Mouse (Mus musculus): ENCODE results near the gene Nrxn3. TPM values are rescaled to one million over a fixed set of nuclear protein-coding genes. Genes with fewer than 3 reads are reported as not detected.

Nrxn3 gene
- total RNA-seq, 2 experiments from 2014 or later: 0.92 to 1.4 TPM

- DNase-seq: no peak
Observed at GRCm38 (mm10) chr12:88939679-88940078, 217.0 kb downstream of the Nrxn3 start.

DNA sequence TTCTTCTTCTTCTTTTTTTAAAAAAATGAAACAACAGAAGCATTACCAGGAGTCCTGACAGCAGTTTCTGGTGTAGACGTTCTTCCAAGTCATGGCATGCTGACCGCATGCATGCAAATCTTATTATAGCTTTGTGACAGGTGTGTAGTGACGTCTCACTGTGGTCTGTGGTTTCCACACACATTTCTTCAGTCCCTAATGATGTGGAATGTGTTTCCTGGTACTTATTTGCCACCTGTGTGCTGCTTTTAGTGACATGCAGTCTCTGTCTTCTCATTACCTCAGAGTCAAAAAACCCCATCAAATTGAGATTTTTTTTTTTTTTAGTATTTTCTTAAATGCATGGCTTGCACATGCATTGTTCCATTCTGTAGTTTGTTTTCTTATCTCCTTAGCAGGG is 222.3 kb downstream of the Nrxn3 start:
- no peak for DNase-seq

- no peak for DNase-seq
Observed at GRCm38 (mm10) chr12:88949870-88950269, 227.2 kb downstream of the Nrxn3 start.

DNA sequence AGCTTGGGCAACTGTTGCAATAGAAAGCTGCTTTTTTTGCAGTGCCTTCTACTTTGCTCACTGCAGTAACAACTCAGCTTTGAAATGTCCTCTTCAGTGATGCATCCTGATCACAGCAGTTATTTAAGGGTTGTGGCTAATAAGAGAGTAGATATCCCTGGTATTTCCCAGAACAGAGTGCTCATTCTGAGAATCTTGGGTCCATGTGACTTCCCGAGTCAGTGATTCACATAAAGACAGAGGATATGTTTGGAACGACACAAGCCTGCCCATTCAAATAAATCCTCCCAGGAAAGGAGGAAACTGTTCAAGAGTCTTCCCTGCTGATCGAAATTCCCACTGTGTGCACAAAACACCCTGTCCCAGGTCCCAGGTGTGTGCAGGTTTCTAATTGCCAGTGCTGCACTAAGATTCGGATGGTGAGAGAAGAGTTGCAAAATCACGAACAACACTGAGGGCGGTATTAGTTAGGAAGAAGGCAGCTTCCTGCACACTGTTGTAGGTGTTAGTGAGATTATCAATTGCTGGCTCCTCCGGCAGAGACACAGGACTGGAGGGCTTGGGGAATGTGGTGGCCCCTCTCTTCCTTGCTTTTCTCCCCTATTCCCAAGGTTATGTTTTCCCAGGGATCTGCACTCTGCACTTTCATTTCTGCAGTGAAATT is 230.4 kb downstream of the Nrxn3 start:
- DNase-seq: no peak

DNA sequence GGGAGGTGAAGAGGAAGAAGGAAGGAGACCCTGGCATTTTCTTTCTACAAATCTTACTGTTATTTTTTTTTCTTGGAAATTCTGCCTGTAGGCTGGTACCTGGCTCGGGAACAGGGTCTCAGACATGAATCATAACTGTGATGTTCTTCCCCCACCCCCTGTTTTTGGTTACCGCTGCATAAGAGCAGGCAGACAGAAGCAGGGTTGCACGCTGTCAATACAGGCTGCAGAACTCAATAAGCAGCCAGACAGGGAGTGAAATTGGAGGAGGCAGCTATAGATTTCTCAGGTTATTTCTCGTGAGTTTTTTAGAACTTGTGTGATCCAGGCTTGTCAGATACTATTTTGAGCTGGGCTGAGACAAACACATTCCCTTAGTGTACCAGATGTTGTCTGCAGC is 231.1 kb downstream of the Nrxn3 start:
- no peak for DNase-seq

- DNase-seq: no peak
Observed at GRCm38 (mm10) chr12:88957431-88957830, 234.8 kb downstream of the Nrxn3 start.

GRCm38 (mm10) chr12:88960817-88961216 is 238.1 kb downstream of the Nrxn3 start:
- DNase-seq: no peak

- DNase-seq: no peak
Observed at GRCm38 (mm10) chr12:88966329-88966728, 243.7 kb downstream of the Nrxn3 start.

- DNase-seq: no peak
Observed at GRCm38 (mm10) chr12:88976621-88977020, 253.9 kb downstream of the Nrxn3 start.

- DNase-seq: no peak
Observed at GRCm38 (mm10) chr12:88983688-88984330, 261.1 kb downstream of the Nrxn3 start.

DNA sequence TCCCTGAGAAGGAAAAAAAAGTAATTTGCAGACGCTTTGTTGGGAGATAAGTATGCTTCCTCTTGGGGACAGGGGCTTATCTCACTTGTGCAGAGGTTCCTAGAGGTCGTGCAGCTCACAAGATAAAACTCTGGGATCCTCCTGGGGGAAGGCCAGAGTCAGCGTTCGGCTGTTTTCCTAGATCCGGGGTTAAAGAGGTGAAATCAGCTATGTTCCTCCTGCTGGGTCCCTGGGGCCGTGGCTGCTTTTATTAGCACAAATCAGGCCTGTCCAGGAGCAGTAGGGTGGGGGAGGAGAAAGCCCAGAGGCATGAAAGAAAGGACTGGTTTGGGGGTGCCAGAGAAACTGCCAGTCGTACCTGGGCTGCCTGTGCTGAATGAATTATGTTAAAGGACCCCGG is 261.7 kb downstream of the Nrxn3 start:
- DNase-seq: no peak

- no peak for DNase-seq
Observed at GRCm38 (mm10) chr12:88984804-88985203, 262.1 kb downstream of the Nrxn3 start.

GRCm38 (mm10) chr12:88987046-88987445 is 264.4 kb downstream of the Nrxn3 start:
- DNase-seq: no peak

DNA sequence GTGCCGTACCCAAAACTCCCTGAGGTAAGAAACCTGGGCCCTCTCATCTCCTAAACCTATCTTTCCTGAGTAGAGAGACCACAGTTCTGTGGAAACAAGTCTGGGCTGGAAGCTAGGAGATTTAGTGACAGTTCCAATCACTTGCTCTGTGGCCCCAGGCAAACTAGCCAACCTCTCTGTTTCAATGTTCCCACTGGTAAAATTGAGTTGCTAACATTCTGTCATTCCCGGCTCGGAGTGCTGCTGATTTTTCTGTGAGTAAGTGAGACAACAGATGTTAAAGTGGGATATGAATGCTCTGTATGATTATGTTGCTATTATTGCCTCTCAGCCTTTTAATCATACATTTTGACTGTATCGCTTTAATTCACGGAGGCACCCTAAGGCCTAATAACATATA is 268.1 kb downstream of the Nrxn3 start:
- no peak for DNase-seq

GRCm38 (mm10) chr12:88992141-88992540 is 269.5 kb downstream of the Nrxn3 start:
- DNase-seq: no peak

DNA sequence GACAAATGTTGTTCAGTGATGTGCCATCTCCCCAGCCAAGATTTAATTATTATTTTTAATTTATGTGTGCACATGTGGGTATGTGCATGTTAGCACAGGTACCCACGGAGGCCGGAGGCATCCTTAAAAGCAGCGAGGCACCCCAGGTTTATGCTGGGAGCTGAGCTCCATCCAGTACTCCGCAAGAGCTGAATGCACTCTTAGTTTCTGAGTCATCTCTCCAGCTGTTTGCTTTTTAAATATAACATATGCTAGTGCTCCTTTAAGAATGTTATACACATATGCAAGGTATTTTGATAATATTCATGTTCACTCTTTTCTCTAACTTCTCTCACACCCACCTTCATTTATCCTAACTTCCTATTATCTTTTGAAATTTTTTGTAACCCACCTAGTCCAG is 271.1 kb downstream of the Nrxn3 start:
- no peak for DNase-seq

- DNase-seq: no peak
Observed at GRCm38 (mm10) chr12:89016436-89016835, 293.8 kb downstream of the Nrxn3 start.

DNA sequence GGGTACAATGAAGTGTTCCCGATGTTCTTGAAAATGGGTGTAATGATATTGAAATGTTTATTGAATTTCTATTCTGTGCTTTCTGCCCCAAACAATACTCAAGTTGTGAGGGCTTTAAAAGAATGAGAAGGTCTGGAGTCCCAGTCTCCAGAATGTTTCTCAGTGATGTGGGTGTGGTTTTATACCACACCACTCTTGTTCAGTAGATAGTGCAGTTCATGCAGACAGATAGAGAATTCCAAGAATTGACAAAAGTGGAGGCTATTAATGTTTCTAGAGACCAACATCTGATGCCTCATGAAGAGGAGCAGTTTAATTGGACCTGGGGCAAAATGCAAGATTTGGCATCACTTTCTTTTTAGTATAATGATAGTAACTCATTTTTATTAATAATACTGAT is 302.5 kb downstream of the Nrxn3 start:
- no peak for DNase-seq

DNA sequence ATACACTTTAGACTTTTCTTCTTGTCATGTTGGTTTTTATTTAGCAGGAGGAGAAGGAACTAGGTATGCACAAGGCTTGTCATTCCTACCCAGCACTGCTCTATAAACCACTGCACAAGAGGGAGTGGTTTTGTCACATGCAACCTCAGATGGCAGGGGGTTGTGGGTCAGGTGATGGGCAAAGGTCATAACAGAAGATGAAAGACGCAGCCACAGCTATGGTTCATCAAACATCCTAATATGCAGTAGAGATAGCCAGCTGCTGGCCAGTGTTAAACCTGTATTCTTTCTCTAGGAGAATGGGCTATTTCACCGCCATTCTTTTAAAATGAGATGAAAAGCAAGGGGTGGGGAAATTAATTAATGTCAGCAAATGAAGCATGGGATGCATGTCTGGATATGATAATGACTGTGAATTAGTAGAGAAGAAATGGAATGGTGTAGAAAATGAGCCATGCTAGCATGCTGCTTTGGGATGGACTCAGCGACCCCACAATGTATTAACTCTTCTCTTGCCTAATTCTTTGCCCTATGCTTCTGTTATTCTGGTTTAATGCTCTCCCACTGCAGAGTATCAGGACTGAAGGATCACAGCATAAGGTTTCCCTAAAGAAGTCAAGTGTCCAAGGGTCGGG is 313.4 kb downstream of the Nrxn3 start:
- DNase-seq: no peak

- DNase-seq: no peak
Observed at GRCm38 (mm10) chr12:89040151-89040550, 317.5 kb downstream of the Nrxn3 start.

- no peak for DNase-seq
Observed at GRCm38 (mm10) chr12:89041429-89042107, 318.9 kb downstream of the Nrxn3 start.

GRCm38 (mm10) chr12:89049279-89049678 is 326.6 kb downstream of the Nrxn3 start:
- peak; percentile 4 for DNase-seq

- DNase-seq: no peak
Observed at GRCm38 (mm10) chr12:89049686-89050085, 327.0 kb downstream of the Nrxn3 start.

All from gastrocnemius, postnatal 10 days (tissue).